Mouse (Mus musculus) thymus, postnatal 36 days (tissue): ENCODE data around the gene Olfr1245.
"Not testable (repeated sequence)": the region's sequence is repeated elsewhere in the genome, so short reads cannot be mapped to it uniquely, and the experiment has no call there.

Experiments
- DNase-seq, 2 experiments: peaks; one replicate each; pipeline ENCODE4 v3.0.0; 2022; ENCODE audit warnings: mixed read lengths in 2 of 2

The Olfr1245 gene

GRCm38 (mm10) chr2:89578347-89578746 lies at the start of gene Olfr1245:
TSS of gene Olfr1245 (minus strand) at chr2:89578447.
- no peak for DNase-seq

GRCm38 (mm10) chr2:89618145-89618544 lies 39.9 kb upstream of the Olfr1245 start, which contains the start of gene Olfr1248:
TSS of gene Olfr1248 (minus strand) at chr2:89618245.
- DNase-seq, result not testable (repeated sequence)

GRCm38 (mm10) chr2:89614030-89614429 lies 35.8 kb upstream of the Olfr1245 start, which contains the start of gene Olfr1247:
TSS of gene Olfr1247 (minus strand) at chr2:89614130.
- DNase-seq, result no peak

GRCm38 (mm10) chr2:89593057-89593456 lies 14.8 kb upstream of the Olfr1245 start, which contains the start of gene Olfr1246:
TSS of gene Olfr1246 (minus strand) at chr2:89593157.
- DNase-seq, result no peak

- not testable (repeated sequence) for DNase-seq
These were observed 15.5 kb downstream of the Olfr1245 start for GRCm38 (mm10) chr2:89562706-89563105.

GRCm38 (mm10) chr2:89544516-89544915 lies 33.7 kb downstream of the Olfr1245 start:
- no peak for DNase-seq

- no peak for DNase-seq
These were observed 38.3 kb downstream of the Olfr1245 start for GRCm38 (mm10) chr2:89539923-89540322.

GRCm38 (mm10) chr2:89531387-89531786 lies 46.9 kb downstream of the Olfr1245 start, which contains the start of gene Olfr1243:
TSS of gene Olfr1243 (minus strand) at chr2:89531487.
- DNase-seq, result no peak
